Mouse (Mus musculus) cortical plate, adult 2 months (tissue): Measurements from ENCODE around the gene Tln2. TPM values are rescaled to one million over a fixed set of nuclear protein-coding genes. Genes with fewer than 3 reads are reported as not detected.

ENCODE experiments used
- H3K27ac ChIP-seq: fragments of 200-500 bp; 2 replicates; pipeline ENCODE4 v1.5.1; 2012; ENCODE audit warnings: low read length, control low read depth, inconsistent platforms; ENCODE audit not compliant: insufficient read depth
- H3K4me1 ChIP-seq: fragments of 200-500 bp; 2 replicates; pipeline ENCODE4 v1.6.1; 2011; ENCODE audit warnings: low read length; ENCODE audit not compliant: control insufficient read depth, insufficient read depth
- H3K4me3 ChIP-seq: fragments of 200-500 bp; 2 replicates; pipeline ENCODE4 v1.5.1; 2011; ENCODE audit warnings: mild to moderate bottlenecking, low read length, control low read depth; ENCODE audit not compliant: insufficient read depth
- CTCF ChIP-seq: fragments of 200-500 bp; IDR thresholded peaks from 2 replicates; pipeline ENCODE4 v1.5.1; 2011; ENCODE audit warnings: mild to moderate bottlenecking, control low read depth, low read length; ENCODE audit not compliant: insufficient read depth; ENCODE audit errors: extremely low read depth
- POLR2A ChIP-seq: fragments of 200-500 bp; IDR thresholded peaks from 2 replicates; pipeline ENCODE4 v1.6.1; 2011; ENCODE audit warnings: mild to moderate bottlenecking, low read length, control low read depth; ENCODE audit not compliant: insufficient read depth; ENCODE audit errors: extremely low read depth
- polyA plus RNA-seq: library from polyadenylated mRNA; depleted of rRNA; stranded (reverse); fragments of >200 nt; gene quantifications from 2 replicates; pipeline ENCODE4 v1.2.3, GENCODE M21; 2012

Tln2 gene
- polyA plus RNA-seq, 1 experiment, result 36.6 TPM

GRCm38 (mm10) chr9:67429199-67429892 is 130.2 kb downstream of the Tln2 start:
- no peaks in the 10 kb centered on the region for H3K4me1 ChIP-seq
- no peak overlapping the region for H3K27ac ChIP-seq
- no peak overlapping the region for H3K4me3 ChIP-seq
- TF ChIP-seq POLR2A (no peak), CTCF (no peak)

GRCm38 (mm10) chr9:67428306-67429047 is 131.0 kb downstream of the Tln2 start:
- Histone ChIP-seq H3K4me1 (no peaks in the 10 kb centered on the region), H3K4me3 (no peak overlapping the region), H3K27ac (no peak overlapping the region)
- no peak for TF ChIP-seq CTCF
- no peak for TF ChIP-seq POLR2A

- no peak for TF ChIP-seq CTCF
- TF ChIP-seq POLR2A, result no peak
- Histone ChIP-seq H3K4me1 (no peaks in the 10 kb centered on the region), H3K4me3 (no peak overlapping the region), H3K27ac (no peak overlapping the region)
Measured at GRCm38 (mm10) chr9:67426304-67426703, 133.2 kb downstream of the Tln2 start.

- Histone ChIP-seq H3K4me1 (no peaks in the 10 kb centered on the region), H3K4me3 (no peak overlapping the region), H3K27ac (no peak overlapping the region)
- TF ChIP-seq CTCF, result no peak
Measured at GRCm38 (mm10) chr9:67424110-67424509, 135.4 kb downstream of the Tln2 start.

- H3K27ac ChIP-seq, result no peak overlapping the region
- peaks cover 5% of the 10 kb centered on the region for H3K4me1 ChIP-seq
- H3K4me3 ChIP-seq, result no peak overlapping the region
- no peak for TF ChIP-seq CTCF
- TF ChIP-seq POLR2A, result no peak
Measured at GRCm38 (mm10) chr9:67418092-67418491, 141.4 kb downstream of the Tln2 start.

GRCm38 (mm10) chr9:67410667-67411066 is 148.8 kb downstream of the Tln2 start:
- Histone ChIP-seq H3K4me3 (no peak overlapping the region), H3K27ac (no peak overlapping the region), H3K4me1 (peaks cover 3% of the 10 kb centered on the region; the same call in 1 of the 2 replicates)
- TF ChIP-seq POLR2A (no peak), CTCF (no peak)

- TF ChIP-seq POLR2A (no peak), CTCF (no peak)
- Histone ChIP-seq H3K4me3 (no peak overlapping the region), H3K4me1 (no peaks in the 10 kb centered on the region), H3K27ac (no peak overlapping the region)
Measured at GRCm38 (mm10) chr9:67404736-67405135, 154.8 kb downstream of the Tln2 start.

- Histone ChIP-seq H3K27ac (no peak overlapping the region), H3K4me3 (no peak overlapping the region), H3K4me1 (no peaks in the 10 kb centered on the region)
- TF ChIP-seq POLR2A (no peak), CTCF (0 out of 2 replicates have a peak, but pooled peaks have one; percentile 9)
Measured at GRCm38 (mm10) chr9:67399563-67399962, 159.9 kb downstream of the Tln2 start.

- Histone ChIP-seq H3K4me3 (no peak overlapping the region), H3K27ac (no peak overlapping the region), H3K4me1 (no peaks in the 10 kb centered on the region)
- TF ChIP-seq POLR2A (no peak), CTCF (no peak)
Measured at GRCm38 (mm10) chr9:67397756-67398155, 161.7 kb downstream of the Tln2 start.

- Histone ChIP-seq H3K27ac (no peak overlapping the region), H3K4me3 (no peak overlapping the region), H3K4me1 (no peaks in the 10 kb centered on the region)
- TF ChIP-seq CTCF (no peak), POLR2A (no peak)
Measured at GRCm38 (mm10) chr9:67396446-67396845, 163.1 kb downstream of the Tln2 start.
